ENCODE assay signal across 30 mouse cellular contexts in the genomic region with DNA sequence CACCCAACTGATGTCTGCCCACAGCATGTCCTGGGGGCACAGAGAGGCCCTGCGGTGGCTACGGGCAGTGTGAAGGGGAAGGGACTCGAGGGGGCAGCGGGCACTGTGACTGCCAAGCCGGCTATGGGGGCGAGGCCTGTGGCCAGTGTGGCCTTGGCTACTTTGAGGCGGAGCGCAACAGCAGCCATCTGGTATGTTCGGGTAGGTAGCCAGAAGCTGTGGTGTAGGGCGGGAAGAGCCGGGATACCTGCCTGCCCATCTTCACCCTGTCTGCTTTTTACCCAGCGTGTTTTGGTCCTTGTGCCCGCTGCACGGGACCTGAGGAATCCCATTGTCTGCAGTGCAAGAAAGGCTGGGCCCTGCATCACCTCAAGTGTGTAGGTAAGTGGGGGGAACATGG. TPM values are rescaled to one million over a fixed set of nuclear protein-coding genes. Genes with fewer than 3 reads are reported as not detected.
"Had no signal": no experiment of that assay in that cellular context is flagged by ENCODE, and none has a peak within 500 bp of the region (broad histone marks: within the 10 kb centered on the region; RNA-seq: fewer than 3 reads in every experiment).

No protein-coding gene starts in this region.

- H3K4me3 ChIP-seq: heart, adult 2 months; heart, embryonic 13.5 days; heart, embryonic 15.5 days; hindbrain, embryonic 13.5 days; hindbrain, embryonic 15.5 days; intestine, embryonic 15.5 days; layer of hippocampus, adult 2 months; left cerebral cortex, adult 2 months; limb, embryonic 10.5 days; limb, embryonic 12.5 days; liver, embryonic 13.5 days; liver, embryonic 15.5 days had no signal

- H3K4me2 ChIP-seq: heart, embryonic 11.5 days; heart, embryonic 13.5 days; heart, embryonic 15.5 days; hindbrain, embryonic 13.5 days; hindbrain, embryonic 15.5 days; intestine, embryonic 15.5 days; limb, embryonic 12.5 days; liver, embryonic 11.5 days; liver, embryonic 13.5 days; liver, embryonic 15.5 days had no signal

- DNase-seq: gastrocnemius, postnatal 14 days; gastrocnemius, postnatal 36 days; heart, adult 2 months; heart, postnatal 14 days; heart, postnatal 36 days; kidney, adult 18-20 months; kidney, adult 8-10 months; kidney, postnatal 10 days; kidney, postnatal 25 days; kidney, postnatal 4 days; liver; liver, embryonic 13.5 days; liver, postnatal 0 days had no signal

- ATAC-seq: inflammation-experienced regulatory T-cells, adult 6 months; intestine, embryonic 15.5 days; intestine, postnatal 0 days; liver, postnatal 0 days had no signal

- H3K27ac ChIP-seq: heart, adult 2 months; heart, embryonic 13.5 days; heart, embryonic 15.5 days; hindbrain, embryonic 13.5 days; hindbrain, embryonic 15.5 days; intestine, embryonic 15.5 days; layer of hippocampus, adult 2 months; left cerebral cortex, adult 2 months; limb, embryonic 10.5 days; limb, embryonic 12.5 days; liver, embryonic 13.5 days; liver, embryonic 15.5 days had no signal

- H3K9me3 ChIP-seq: heart, embryonic 13.5 days; heart, embryonic 15.5 days; hindbrain, embryonic 13.5 days; hindbrain, embryonic 15.5 days; intestine, embryonic 15.5 days; limb, embryonic 10.5 days; limb, embryonic 12.5 days; liver, embryonic 13.5 days; liver, embryonic 15.5 days had no signal

- H3K36me3 ChIP-seq: liver, embryonic 15.5 days had no signal

- H3K9ac ChIP-seq: heart, embryonic 13.5 days; heart, embryonic 15.5 days; hindbrain, embryonic 13.5 days; hindbrain, embryonic 15.5 days; intestine, embryonic 15.5 days; limb, embryonic 12.5 days; liver, embryonic 13.5 days; liver, embryonic 15.5 days; liver, postnatal 0 days had no signal

- H3K27me3 ChIP-seq: heart, embryonic 15.5 days; hindbrain, embryonic 13.5 days; hindbrain, embryonic 15.5 days; intestine, embryonic 15.5 days had no signal

RNA-seq across cellular contexts. Expression of gene Prrt3, which starts 12.3 kb away (rescaled TPM):
- total RNA-seq: gastrocnemius, adult 8-10 months; gastrocnemius, postnatal 36 days; heart, adult 2 months; heart, postnatal 14 days; heart, postnatal 36 days; hematopoietic stem cell, adult 5-6 weeks had no signal
- polyA plus RNA-seq: gonadal fat pad, adult 2 months; heart, adult 2 months had no signal
